Mouse (Mus musculus): ENCODE data around the gene Myo15b.

- TF ChIP-seq CTCF (IDR thresholded peaks at IDR 0.05; ENCODE audit: low read depth) (no peak), EP300 (IDR thresholded peaks at IDR 0.05; ENCODE audit: low read depth) (no peak)
Measured at GRCm38 (mm10) chr11:115826487-115826886, 31.7 kb upstream of the Myo15b start.

All from liver, embryonic 14.5 days (tissue).